Mouse (Mus musculus): ENCODE measurements around the gene Asic2. TPM values are rescaled to one million over a fixed set of nuclear protein-coding genes. Genes with fewer than 3 reads are reported as not detected.
A peak's percentile ranks its signal among the peaks of the same experiment; 100 is the strongest.

Asic2 gene
- 2.8 and 3.6 TPM in 2 replicates for polyA plus RNA-seq (2015; fragmentation: Nextera tagmentation; extraction: Ambion mirVana)

- no peak for ATAC-seq (ENCODE audit: low FRiP score, low TSS enrichment)
- H3K27ac ChIP-seq (ENCODE audit: low read length), result no peak within 1 kb of the TSS
- H3K9ac ChIP-seq (replicated peaks; ENCODE audit: low read length), result no peak within 1 kb of the TSS
- H3K4me1 ChIP-seq (ENCODE audit: insufficient read depth, low read length), result no peaks in the 10 kb centered on the region
- H3K4me2 ChIP-seq (replicated peaks; ENCODE audit: low read depth, low read length), result peak within 1 kb of the TSS; percentile 29; the same call in 1 of the 2 replicates
- no peaks in the 10 kb centered on the region for H3K36me3 ChIP-seq (ENCODE audit: insufficient read depth, low read length)
- H3K4me3 ChIP-seq (ENCODE audit: low read length), result no peak within 1 kb of the TSS
- H3K9me3 ChIP-seq (ENCODE audit: low read length), result no peaks in the 10 kb centered on the region
- peaks cover 41% of the 10 kb centered on the region for H3K27me3 ChIP-seq (ENCODE audit: insufficient read depth, low read length)
- 2% methylated on average over 29 of the region's 29 CpGs for WGBS
These were observed at the start of gene Asic2 for GRCm38 (mm10) chr11:81968401-81968881. Gene Asic2 (minus strand): TSS chr11:81968457.

GRCm38 (mm10) chr11:82016181-82016780 is 48.0 kb upstream of the Asic2 start:
- Histone ChIP-seq H3K27me3 (ENCODE audit: insufficient read depth, low read length) (no peaks in the 10 kb centered on the region), H3K4me2 (replicated peaks; ENCODE audit: low read depth, low read length) (no peak overlapping the region), H3K9ac (replicated peaks; ENCODE audit: low read length) (no peak overlapping the region), H3K4me1 (ENCODE audit: insufficient read depth, low read length) (no peaks in the 10 kb centered on the region), H3K36me3 (ENCODE audit: insufficient read depth, low read length) (no peaks in the 10 kb centered on the region), H3K9me3 (ENCODE audit: low read length) (no peaks in the 10 kb centered on the region), H3K27ac (ENCODE audit: low read length) (no peak overlapping the region), H3K4me3 (ENCODE audit: low read length) (no peak overlapping the region)
- WGBS, result 79% methylated on average over 3 of the region's 3 CpGs
- ATAC-seq (ENCODE audit: low FRiP score, low TSS enrichment), result no peak

- Histone ChIP-seq H3K4me1 (ENCODE audit: insufficient read depth, low read length) (no peaks in the 10 kb centered on the region), H3K36me3 (ENCODE audit: insufficient read depth, low read length) (no peaks in the 10 kb centered on the region), H3K4me2 (replicated peaks; ENCODE audit: low read depth, low read length) (no peak overlapping the region), H3K27ac (ENCODE audit: low read length) (no peak overlapping the region), H3K9me3 (ENCODE audit: low read length) (no peaks in the 10 kb centered on the region), H3K27me3 (ENCODE audit: insufficient read depth, low read length) (no peaks in the 10 kb centered on the region), H3K4me3 (ENCODE audit: low read length) (no peak overlapping the region), H3K9ac (replicated peaks; ENCODE audit: low read length) (no peak overlapping the region)
- WGBS, result 77% methylated on average over 2 of the region's 2 CpGs
- ATAC-seq (ENCODE audit: low FRiP score, low TSS enrichment), result no peak
These were observed 46.8 kb upstream of the Asic2 start for GRCm38 (mm10) chr11:82015066-82015465.

GRCm38 (mm10) chr11:82013756-82014155 is 45.5 kb upstream of the Asic2 start:
- H3K4me1 ChIP-seq (ENCODE audit: insufficient read depth, low read length), result no peaks in the 10 kb centered on the region
- 26% methylated on average over 1 of the region's 1 CpGs for WGBS
- H3K27ac ChIP-seq (ENCODE audit: low read length), result no peak overlapping the region
- H3K36me3 ChIP-seq (ENCODE audit: insufficient read depth, low read length), result no peaks in the 10 kb centered on the region
- H3K4me2 ChIP-seq (replicated peaks; ENCODE audit: low read depth, low read length), result no peak overlapping the region
- no peak for ATAC-seq (ENCODE audit: low FRiP score, low TSS enrichment)
- no peak overlapping the region for H3K4me3 ChIP-seq (ENCODE audit: low read length)
- H3K9ac ChIP-seq (replicated peaks; ENCODE audit: low read length), result no peak overlapping the region
- no peaks in the 10 kb centered on the region for H3K27me3 ChIP-seq (ENCODE audit: insufficient read depth, low read length)
- no peaks in the 10 kb centered on the region for H3K9me3 ChIP-seq (ENCODE audit: low read length)

- H3K27me3 ChIP-seq (ENCODE audit: insufficient read depth, low read length), result no peaks in the 10 kb centered on the region
- no peak overlapping the region for H3K9ac ChIP-seq (replicated peaks; ENCODE audit: low read length)
- H3K9me3 ChIP-seq (ENCODE audit: low read length), result no peaks in the 10 kb centered on the region
- no peak overlapping the region for H3K4me3 ChIP-seq (ENCODE audit: low read length)
- no peaks in the 10 kb centered on the region for H3K36me3 ChIP-seq (ENCODE audit: insufficient read depth, low read length)
- no peak overlapping the region for H3K4me2 ChIP-seq (replicated peaks; ENCODE audit: low read depth, low read length)
- no peaks in the 10 kb centered on the region for H3K4me1 ChIP-seq (ENCODE audit: insufficient read depth, low read length)
- ATAC-seq (ENCODE audit: low FRiP score, low TSS enrichment), result no peak
- WGBS, result 57% methylated on average over 8 of the region's 8 CpGs
- no peak overlapping the region for H3K27ac ChIP-seq (ENCODE audit: low read length)
These were observed 43.3 kb upstream of the Asic2 start for GRCm38 (mm10) chr11:82011411-82012193.

GRCm38 (mm10) chr11:82010115-82010514 is 41.9 kb upstream of the Asic2 start:
- Histone ChIP-seq H3K36me3 (ENCODE audit: insufficient read depth, low read length) (no peaks in the 10 kb centered on the region), H3K4me1 (ENCODE audit: insufficient read depth, low read length) (no peaks in the 10 kb centered on the region), H3K4me3 (ENCODE audit: low read length) (no peak overlapping the region), H3K4me2 (replicated peaks; ENCODE audit: low read depth, low read length) (no peak overlapping the region), H3K27ac (ENCODE audit: low read length) (no peak overlapping the region), H3K9ac (replicated peaks; ENCODE audit: low read length) (no peak overlapping the region), H3K27me3 (ENCODE audit: insufficient read depth, low read length) (no peaks in the 10 kb centered on the region), H3K9me3 (ENCODE audit: low read length) (no peaks in the 10 kb centered on the region)
- ATAC-seq (ENCODE audit: low FRiP score, low TSS enrichment), result no peak
- 89% methylated on average over 3 of the region's 3 CpGs for WGBS

- no peak overlapping the region for H3K4me2 ChIP-seq (replicated peaks; ENCODE audit: low read depth, low read length)
- no peaks in the 10 kb centered on the region for H3K27me3 ChIP-seq (ENCODE audit: insufficient read depth, low read length)
- H3K4me1 ChIP-seq (ENCODE audit: insufficient read depth, low read length), result no peaks in the 10 kb centered on the region
- no peak overlapping the region for H3K9ac ChIP-seq (replicated peaks; ENCODE audit: low read length)
- no peaks in the 10 kb centered on the region for H3K36me3 ChIP-seq (ENCODE audit: insufficient read depth, low read length)
- H3K27ac ChIP-seq (ENCODE audit: low read length), result no peak overlapping the region
- no peak for ATAC-seq (ENCODE audit: low FRiP score, low TSS enrichment)
- H3K9me3 ChIP-seq (ENCODE audit: low read length), result no peaks in the 10 kb centered on the region
- WGBS, result 52% methylated on average over 12 of the region's 12 CpGs
- no peak overlapping the region for H3K4me3 ChIP-seq (ENCODE audit: low read length)
These were observed 38.7 kb upstream of the Asic2 start for GRCm38 (mm10) chr11:82006796-82007423.

GRCm38 (mm10) chr11:82004810-82005209 is 36.6 kb upstream of the Asic2 start:
- Histone ChIP-seq H3K4me2 (replicated peaks; ENCODE audit: low read depth, low read length) (no peak overlapping the region), H3K4me1 (ENCODE audit: insufficient read depth, low read length) (no peaks in the 10 kb centered on the region), H3K27me3 (ENCODE audit: insufficient read depth, low read length) (no peaks in the 10 kb centered on the region), H3K27ac (ENCODE audit: low read length) (no peak overlapping the region), H3K9ac (replicated peaks; ENCODE audit: low read length) (no peak overlapping the region), H3K4me3 (ENCODE audit: low read length) (no peak overlapping the region), H3K9me3 (ENCODE audit: low read length) (no peaks in the 10 kb centered on the region), H3K36me3 (ENCODE audit: insufficient read depth, low read length) (no peaks in the 10 kb centered on the region)
- ATAC-seq (ENCODE audit: low FRiP score, low TSS enrichment), result no peak
- WGBS, result 62% methylated on average over 2 of the region's 2 CpGs

GRCm38 (mm10) chr11:82000581-82000980 is 32.3 kb upstream of the Asic2 start:
- Histone ChIP-seq H3K4me2 (replicated peaks; ENCODE audit: low read depth, low read length) (no peak overlapping the region), H3K27me3 (ENCODE audit: insufficient read depth, low read length) (no peaks in the 10 kb centered on the region), H3K9me3 (ENCODE audit: low read length) (no peaks in the 10 kb centered on the region), H3K9ac (replicated peaks; ENCODE audit: low read length) (no peak overlapping the region), H3K36me3 (ENCODE audit: insufficient read depth, low read length) (no peaks in the 10 kb centered on the region), H3K27ac (ENCODE audit: low read length) (no peak overlapping the region), H3K4me3 (ENCODE audit: low read length) (no peak overlapping the region), H3K4me1 (ENCODE audit: insufficient read depth, low read length) (no peaks in the 10 kb centered on the region)
- no peak for ATAC-seq (ENCODE audit: low FRiP score, low TSS enrichment)
- WGBS, result 55% methylated on average over 5 of the region's 5 CpGs

GRCm38 (mm10) chr11:81999469-81999868 is 31.2 kb upstream of the Asic2 start:
- Histone ChIP-seq H3K4me1 (ENCODE audit: insufficient read depth, low read length) (no peaks in the 10 kb centered on the region), H3K4me3 (ENCODE audit: low read length) (no peak overlapping the region), H3K4me2 (replicated peaks; ENCODE audit: low read depth, low read length) (no peak overlapping the region), H3K36me3 (ENCODE audit: insufficient read depth, low read length) (no peaks in the 10 kb centered on the region), H3K27ac (ENCODE audit: low read length) (no peak overlapping the region), H3K9me3 (ENCODE audit: low read length) (no peaks in the 10 kb centered on the region), H3K9ac (replicated peaks; ENCODE audit: low read length) (no peak overlapping the region), H3K27me3 (ENCODE audit: insufficient read depth, low read length) (no peaks in the 10 kb centered on the region)
- 74% methylated on average over 4 of the region's 4 CpGs for WGBS
- ATAC-seq (ENCODE audit: low FRiP score, low TSS enrichment), result no peak

Data from kidney, embryonic 16.5 days (tissue).